Mouse (Mus musculus) intestine, postnatal 0 days (tissue): ENCODE results near the gene Wdr6. TPM values are rescaled to one million over a fixed set of nuclear protein-coding genes. Genes with fewer than 3 reads are reported as not detected.

Experiments used
- ATAC-seq: fragments of 200-750 bp; cut with Nextera tagmentation; 2 replicates; pipeline ENCODE4 v1.8.0; 2017; ENCODE audit warnings: mild to moderate bottlenecking, moderate TSS enrichment, moderate library complexity
- H3K27ac ChIP-seq: fragments of 300-500 bp; sonication (generic); 2 replicates; pipeline ENCODE4 v1.5.1; 2014; ENCODE audit warnings: mild to moderate bottlenecking, low read depth, low read length, moderate library complexity
- H3K27me3 ChIP-seq: fragments of 300-500 bp; sonication (generic); replicated peaks from 2 replicates; pipeline ENCODE4 v1.6.1; 2014; ENCODE audit warnings: low read length, mixed read lengths; ENCODE audit not compliant: control insufficient read depth, insufficient read depth
- H3K36me3 ChIP-seq: fragments of 300-500 bp; sonication (generic); 2 replicates; pipeline ENCODE4 v1.6.1; 2014; ENCODE audit warnings: mild to moderate bottlenecking, moderate library complexity; ENCODE audit not compliant: control insufficient read depth, insufficient read depth
- H3K4me1 ChIP-seq: fragments of 300-500 bp; sonication (generic); replicated peaks from 2 replicates; pipeline ENCODE4 v1.6.1; 2014; ENCODE audit warnings: antibody characterized with exemption, low read length, mixed read lengths; ENCODE audit not compliant: control insufficient read depth, insufficient read depth
- H3K4me2 ChIP-seq: fragments of 300-500 bp; sonication (generic); replicated peaks from 2 replicates; pipeline ENCODE4 v1.6.1; 2014; ENCODE audit warnings: low read depth, mild to moderate bottlenecking, moderate library complexity
- H3K4me3 ChIP-seq: fragments of 300-500 bp; sonication (generic); 2 replicates; pipeline ENCODE4 v1.5.1; 2014; ENCODE audit warnings: low read depth, low read length
- H3K9ac ChIP-seq: fragments of 300-500 bp; sonication (generic); 2 replicates; pipeline ENCODE4 v1.6.1; 2014; ENCODE audit warnings: mild to moderate bottlenecking, low read depth, low read length
- H3K9me3 ChIP-seq: fragments of 300-500 bp; sonication (generic); 2 replicates; pipeline ENCODE4 v1.6.1; 2016; ENCODE audit warnings: mixed run types; ENCODE audit not compliant: control insufficient read depth
- CTCF ChIP-seq: sonication (generic); IDR thresholded peaks from 2 replicates; pipeline ENCODE4 v1.5.1; 2016; ENCODE audit warnings: low read depth, mild to moderate bottlenecking, control low read depth, antibody characterized with exemption, moderate library complexity
- WGBS: fragments of 180-500 bp; shearing (Covaris S2); extraction: QIAGEN DNeasy Blood & Tissue Kit; methylation state at CpG from one replicate; pipeline ENCODE4 v1.1.7; 2014; 5-methylcytosine and 5-hydroxymethylcytosine counted together
- polyA plus RNA-seq: library from polyadenylated mRNA; unstranded; fragments of >200 nt; fragmentation: Nextera tagmentation; extraction: Ambion mirVana; gene quantifications from 2 replicates; pipeline ENCODE4 v1.2.1, GENCODE M21; 2015

Wdr6 gene
- polyA plus RNA-seq, 1 experiment from 2014 or later: 16.7 TPM

DNA sequence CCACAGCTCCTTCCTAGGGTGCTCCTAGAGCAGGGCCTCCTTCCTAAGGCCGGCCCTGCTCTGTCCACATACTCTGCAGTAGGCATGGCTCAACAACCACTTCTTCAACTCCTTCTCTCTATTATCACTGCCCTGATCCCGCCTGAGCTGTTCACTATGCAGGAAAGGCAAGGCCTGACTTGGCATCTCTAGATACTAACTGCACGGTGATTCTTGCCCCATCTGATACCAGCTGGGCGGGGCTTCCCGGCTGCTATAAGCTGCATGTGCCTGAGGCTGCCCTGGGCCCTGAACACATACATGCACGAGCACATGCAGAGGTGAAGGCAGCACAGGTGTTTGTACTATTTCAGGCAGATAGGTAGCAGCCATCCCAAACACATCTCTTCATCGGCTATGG is 14.4 kb downstream of the Wdr6 start:
- TF ChIP-seq CTCF: no peak
- H3K27me3 ChIP-seq: no peaks in the 10 kb centered on the region
- H3K9me3 ChIP-seq: no peaks in the 10 kb centered on the region
- no peak overlapping the region for H3K9ac ChIP-seq
- no peak overlapping the region for H3K4me2 ChIP-seq
- peaks cover 9% of the 10 kb centered on the region; the same call in 1 of the 2 replicates for H3K4me1 ChIP-seq
- no peak overlapping the region for H3K4me3 ChIP-seq
- peak overlapping the region; percentile 41; the same call in 1 of the 2 replicates for H3K27ac ChIP-seq
- WGBS: 57% methylated on average over 7 of the region's 7 CpGs
- ATAC-seq: no peak
- peaks cover 25% of the 10 kb centered on the region; the same call in 1 of the 2 replicates for H3K36me3 ChIP-seq

DNA sequence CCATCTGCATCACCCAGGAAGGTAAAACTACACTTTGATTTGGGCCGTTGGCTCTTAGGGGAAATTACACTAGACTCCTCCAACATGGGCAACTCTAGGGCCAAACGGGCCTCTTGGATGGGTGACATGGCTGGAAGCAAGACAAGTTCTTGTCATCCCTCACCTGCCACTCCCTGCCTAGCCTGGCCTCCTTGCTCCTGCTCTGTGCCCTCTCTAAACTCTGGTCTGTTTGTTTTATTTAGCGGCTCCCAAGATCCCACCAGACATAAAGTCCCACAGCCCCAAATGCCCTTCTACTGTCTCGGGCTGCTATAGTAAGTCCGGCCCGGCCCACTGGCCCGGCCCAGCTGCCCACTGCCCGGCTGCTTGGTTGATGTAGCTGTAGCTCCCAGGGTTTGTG is 14.9 kb downstream of the Wdr6 start:
- no peak for TF ChIP-seq CTCF
- Histone ChIP-seq H3K4me2 (no peak overlapping the region), H3K9me3 (no peaks in the 10 kb centered on the region), H3K27me3 (no peaks in the 10 kb centered on the region), H3K4me1 (peaks cover 9% of the 10 kb centered on the region; the same call in 1 of the 2 replicates), H3K4me3 (no peak overlapping the region), H3K36me3 (peaks cover 27% of the 10 kb centered on the region; the same call in 1 of the 2 replicates), H3K9ac (no peak overlapping the region), H3K27ac (peak overlapping the region; percentile 41; the same call in 1 of the 2 replicates)
- 90% methylated on average over 8 of the region's 8 CpGs for WGBS
- no peak for ATAC-seq

DNA sequence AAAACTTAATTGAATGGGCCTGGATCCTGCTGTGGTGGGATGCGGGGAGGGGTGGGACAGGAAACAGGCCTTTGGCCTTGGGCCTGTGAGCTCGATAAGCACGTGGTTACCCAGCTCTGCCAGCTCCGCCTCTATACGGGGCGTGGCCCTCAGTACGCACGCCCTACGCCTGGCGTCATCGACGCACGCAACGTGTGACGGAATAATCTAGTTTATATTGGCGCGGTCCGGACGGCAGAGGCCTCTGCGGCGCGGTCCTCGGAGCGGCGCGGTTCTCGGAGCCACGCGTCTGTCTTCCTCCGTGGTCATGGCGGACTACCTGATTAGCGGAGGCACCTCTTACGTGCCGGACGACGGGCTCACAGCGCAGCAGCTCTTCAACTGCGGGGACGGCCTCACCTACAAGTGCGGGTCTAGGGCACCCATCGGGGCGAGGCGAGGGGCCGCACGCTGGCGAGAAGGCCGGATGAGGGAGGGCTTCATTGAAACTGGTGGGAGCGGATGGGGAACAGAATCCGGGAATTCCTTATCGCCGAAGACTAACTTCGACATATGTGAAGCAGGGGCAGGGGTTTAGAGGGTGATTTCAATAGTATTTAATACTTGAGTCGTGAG is 18.2 kb downstream of the Wdr6 start, which contains the start of gene Impdh2:
TSS of gene Impdh2 (plus strand) at position 60 of the 615 bp plus-strand sequence.
- peak within 1 kb of the TSS; percentile 65 for H3K9ac ChIP-seq
- peaks cover 56% of the 10 kb centered on the region for H3K36me3 ChIP-seq
- no peaks in the 10 kb centered on the region for H3K4me1 ChIP-seq
- H3K9me3 ChIP-seq: no peaks in the 10 kb centered on the region
- peak; percentile 98 for ATAC-seq
- under 1% methylated on average over 51 of the region's 53 CpGs for WGBS
- no peak within 1 kb of the TSS; the same call in 1 of the 2 replicates for H3K27ac ChIP-seq
- peak within 1 kb of the TSS; percentile 63 for H3K4me2 ChIP-seq
- H3K4me3 ChIP-seq: peak within 1 kb of the TSS; percentile 49
- H3K27me3 ChIP-seq: no peaks in the 10 kb centered on the region
- TF ChIP-seq CTCF: peak; percentile 30; the same call in 1 of the 2 replicates

DNA sequence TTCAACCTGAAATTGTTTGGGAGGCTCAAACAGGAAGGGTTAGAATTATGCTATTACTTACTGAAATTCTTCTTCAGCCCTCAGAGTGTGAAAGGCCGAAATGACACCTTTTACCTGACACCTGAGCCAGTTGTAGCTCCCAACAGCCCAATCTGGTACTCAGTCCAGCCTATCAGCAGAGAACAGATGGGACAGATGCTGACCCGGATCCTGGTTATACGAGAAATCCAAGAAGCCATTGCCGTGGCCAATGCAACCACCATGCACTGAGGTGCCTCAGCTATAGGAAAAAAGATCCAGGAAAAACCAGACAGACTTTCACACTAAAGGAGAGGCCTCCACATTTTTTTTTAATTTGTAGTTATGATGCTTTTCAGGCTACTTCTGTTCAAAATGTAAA is 19.4 kb downstream of the Wdr6 start:
- TF ChIP-seq CTCF: no peak
- Histone ChIP-seq H3K27me3 (no peaks in the 10 kb centered on the region), H3K4me1 (no peaks in the 10 kb centered on the region), H3K27ac (no peak overlapping the region), H3K4me3 (no peak overlapping the region), H3K4me2 (no peak overlapping the region), H3K9ac (no peak overlapping the region), H3K9me3 (no peaks in the 10 kb centered on the region), H3K36me3 (peaks cover 60% of the 10 kb centered on the region)
- ATAC-seq: no peak
- 90% methylated on average over 4 of the region's 4 CpGs for WGBS

DNA sequence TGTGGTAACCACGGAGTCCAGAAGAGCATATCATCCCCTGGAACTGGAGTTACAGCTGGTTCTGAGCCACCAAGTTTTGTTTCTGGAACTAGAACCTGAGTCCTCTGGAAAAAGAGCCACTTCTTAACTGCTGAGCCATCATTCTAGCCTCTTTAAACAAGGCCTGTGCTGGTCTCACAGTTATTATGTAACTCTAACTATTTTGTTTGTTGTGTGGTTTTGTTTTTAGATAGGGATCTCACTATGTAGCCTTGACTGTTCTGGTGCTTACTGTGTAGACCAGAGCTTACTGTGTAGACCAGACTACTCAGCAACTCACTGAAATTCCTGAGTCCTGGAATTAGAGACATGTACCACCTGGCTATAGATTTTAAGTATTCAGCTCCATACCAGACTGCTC is 31.7 kb downstream of the Wdr6 start:
- H3K9me3 ChIP-seq: no peaks in the 10 kb centered on the region
- no peak for TF ChIP-seq CTCF
- no peak overlapping the region for H3K4me3 ChIP-seq
- ATAC-seq: no peak
- no peaks in the 10 kb centered on the region for H3K4me1 ChIP-seq
- peaks cover 67% of the 10 kb centered on the region for H3K36me3 ChIP-seq
- H3K27me3 ChIP-seq: no peaks in the 10 kb centered on the region
- no peak overlapping the region for H3K27ac ChIP-seq
- H3K4me2 ChIP-seq: no peak overlapping the region
- H3K9ac ChIP-seq: no peak overlapping the region
- WGBS: 79% methylated on average over 1 of the region's 1 CpGs

DNA sequence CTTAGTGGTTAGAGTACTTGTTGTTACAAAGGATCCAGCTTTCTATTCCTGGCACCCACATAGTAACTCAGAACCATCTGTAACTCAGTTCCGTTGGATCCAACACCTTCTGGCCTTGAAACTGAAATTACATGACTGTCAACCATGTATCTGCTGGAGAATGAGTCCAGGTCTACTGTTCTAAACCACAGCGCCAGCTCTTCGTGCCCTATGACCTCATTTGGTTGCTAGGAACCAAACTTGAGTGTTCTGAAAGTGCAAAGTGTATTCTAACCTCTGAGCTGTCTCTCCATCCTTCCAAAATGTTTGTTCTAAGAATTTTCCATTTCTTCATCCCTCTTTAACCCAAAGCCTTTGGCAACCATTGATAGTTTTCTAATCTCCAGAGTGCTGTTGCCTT is 32.6 kb downstream of the Wdr6 start:
- no peak for ATAC-seq
- 92% methylated on average over 3 of the region's 3 CpGs for WGBS
- peaks cover 76% of the 10 kb centered on the region for H3K36me3 ChIP-seq
- H3K27ac ChIP-seq: no peak overlapping the region
- no peak overlapping the region for H3K9ac ChIP-seq
- no peak overlapping the region for H3K4me2 ChIP-seq
- no peak for TF ChIP-seq CTCF
- no peak overlapping the region for H3K4me3 ChIP-seq
- H3K27me3 ChIP-seq: no peaks in the 10 kb centered on the region
- H3K4me1 ChIP-seq: no peaks in the 10 kb centered on the region
- H3K9me3 ChIP-seq: no peaks in the 10 kb centered on the region
